Mouse (Mus musculus): ENCODE results near the gene Vmn1r227. TPM values are rescaled to one million over a fixed set of nuclear protein-coding genes. Genes with fewer than 3 reads are reported as not detected.

Gene Vmn1r227
- polyA plus RNA-seq (2015; fragmentation: Nextera tagmentation; extraction: Ambion mirVana): not detected in 2 replicates

DNA sequence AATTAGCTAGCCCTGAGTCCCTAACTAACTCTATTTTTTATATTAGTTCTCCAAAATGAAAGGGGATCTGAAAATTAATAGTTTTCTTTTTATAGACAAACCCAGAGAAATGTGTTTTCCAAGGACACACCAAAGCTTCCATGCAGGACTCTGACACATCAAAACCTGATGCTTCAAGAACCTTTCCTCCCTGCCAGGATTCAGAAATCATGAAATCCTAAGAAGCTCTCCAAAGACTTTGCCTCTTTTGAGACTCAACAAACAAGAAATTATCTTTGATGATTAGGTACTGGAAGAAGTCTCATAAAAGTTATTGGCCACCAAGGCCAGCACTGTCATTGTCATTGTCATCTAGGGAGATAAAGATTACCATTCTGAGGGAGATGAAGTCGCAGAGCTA, at the start of gene Vmn1r227:
Gene Vmn1r227 (plus strand): TSS at position 301 of the 400 bp plus-strand sequence.
- ATAC-seq: no peak
- TF ChIP-seq CTCF (IDR thresholded peaks at IDR 0.05; ENCODE audit: low read depth): no peak
- H3K4me2 ChIP-seq (replicated peaks; ENCODE audit: low read depth): no peak within 1 kb of the TSS
- no peaks in the 10 kb centered on the region for H3K36me3 ChIP-seq (ENCODE audit: control insufficient read depth, insufficient read depth)
- H3K27me3 ChIP-seq (replicated peaks; ENCODE audit: control insufficient read depth, insufficient read depth, low read length): no peaks in the 10 kb centered on the region
- H3K4me1 ChIP-seq (replicated peaks; ENCODE audit: control insufficient read depth, insufficient read depth, low read length): no peaks in the 10 kb centered on the region
- H3K9me3 ChIP-seq (ENCODE audit: control insufficient read depth): 0 out of 2 replicates have a peak, but pooled peaks cover 2% of the 10 kb centered on the region
- no peak within 1 kb of the TSS for H3K4me3 ChIP-seq (ENCODE audit: low read depth, low read length)
- no peak within 1 kb of the TSS for H3K27ac ChIP-seq (ENCODE audit: low read depth, low read length)
- WGBS: 29% methylated on average over 1 of the region's 1 CpGs
- H3K9ac ChIP-seq (ENCODE audit: low read depth, low read length): no peak within 1 kb of the TSS

DNA sequence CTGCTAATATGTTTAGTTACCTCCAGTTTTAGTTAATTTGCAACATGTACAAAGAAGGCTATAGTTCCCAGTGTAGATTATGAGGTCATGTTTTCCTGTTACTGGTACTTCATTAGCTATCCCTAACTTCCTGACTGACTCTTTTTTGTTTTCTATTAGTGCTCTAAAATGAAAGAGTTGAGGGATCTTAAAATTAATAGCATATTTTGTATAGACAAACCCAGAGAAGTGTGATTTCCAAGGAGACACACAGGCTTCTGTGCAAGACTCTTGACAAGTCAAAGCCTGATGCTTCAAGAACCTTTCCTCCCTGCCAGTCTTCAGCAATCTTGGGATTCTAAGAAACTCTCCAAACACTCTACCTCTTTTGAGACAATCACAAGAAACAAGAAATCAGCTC, 47.1 kb upstream of the Vmn1r227 start, which contains the start of gene Vmn1r226:
Gene Vmn1r226 (plus strand): TSS at position 301 of the 400 bp plus-strand sequence.
- ATAC-seq: no peak
- TF ChIP-seq CTCF (IDR thresholded peaks at IDR 0.05; ENCODE audit: low read depth): no peak

DNA sequence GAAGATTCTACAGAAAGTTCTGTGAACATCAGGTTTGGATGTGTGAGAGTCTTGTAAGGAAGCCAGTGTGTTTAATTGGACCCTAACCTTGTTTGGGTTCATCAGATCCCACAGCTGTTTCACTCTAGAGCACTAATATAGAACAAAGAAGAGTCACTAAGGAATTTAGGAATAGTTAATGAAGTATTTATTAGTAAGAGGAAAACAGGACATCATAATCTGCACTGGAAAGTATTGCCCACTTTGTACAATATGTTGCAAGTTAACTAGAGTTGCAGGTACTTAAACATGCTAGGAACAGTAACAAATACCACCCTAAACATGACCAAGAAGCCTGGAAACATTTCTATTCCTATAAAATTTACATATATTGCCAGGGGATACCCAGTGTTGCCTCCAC, 56.4 kb downstream of the Vmn1r227 start, which contains the start of gene Vmn1r228:
Gene Vmn1r228 (minus strand): TSS at position 101 of the 400 bp plus-strand sequence.
- Histone ChIP-seq H3K36me3 (ENCODE audit: control insufficient read depth, insufficient read depth) (no peaks in the 10 kb centered on the region), H3K9ac (ENCODE audit: low read depth, low read length) (no peak within 1 kb of the TSS), H3K4me2 (replicated peaks; ENCODE audit: low read depth) (no peak within 1 kb of the TSS), H3K27me3 (replicated peaks; ENCODE audit: control insufficient read depth, insufficient read depth, low read length) (no peaks in the 10 kb centered on the region), H3K9me3 (ENCODE audit: control insufficient read depth) (no peaks in the 10 kb centered on the region), H3K4me1 (replicated peaks; ENCODE audit: control insufficient read depth, insufficient read depth, low read length) (no peaks in the 10 kb centered on the region), H3K27ac (ENCODE audit: low read depth, low read length) (no peak within 1 kb of the TSS), H3K4me3 (ENCODE audit: low read depth, low read length) (no peak within 1 kb of the TSS)
- no peak for TF ChIP-seq CTCF (IDR thresholded peaks at IDR 0.05; ENCODE audit: low read depth)
- ATAC-seq: no peak

More for the DNA sequence above, 47.1 kb upstream of the Vmn1r227 start, which contains the start of gene Vmn1r226:
- Histone ChIP-seq H3K36me3 (ENCODE audit: control insufficient read depth, insufficient read depth) (no peaks in the 10 kb centered on the region), H3K4me2 (replicated peaks; ENCODE audit: low read depth) (no peak within 1 kb of the TSS), H3K9ac (ENCODE audit: low read depth, low read length) (no peak within 1 kb of the TSS), H3K4me3 (ENCODE audit: low read depth, low read length) (no peak within 1 kb of the TSS), H3K4me1 (replicated peaks; ENCODE audit: control insufficient read depth, insufficient read depth, low read length) (no peaks in the 10 kb centered on the region), H3K27me3 (replicated peaks; ENCODE audit: control insufficient read depth, insufficient read depth, low read length) (no peaks in the 10 kb centered on the region), H3K27ac (ENCODE audit: low read depth, low read length) (no peak within 1 kb of the TSS), H3K9me3 (ENCODE audit: control insufficient read depth) (no peaks in the 10 kb centered on the region)

Other genes starting within 250 kb of the Vmn1r227 start
- not detected in 2 replicates for gene Vmn2r108, start 248.5 kb upstream of the Vmn1r227 start, polyA plus RNA-seq (2015; fragmentation: Nextera tagmentation; extraction: Ambion mirVana)
- gene Vmn1r225, start 231.7 kb upstream of the Vmn1r227 start, polyA plus RNA-seq (2015; fragmentation: Nextera tagmentation; extraction: Ambion mirVana): not detected in 2 replicates
- not detected in 2 replicates for gene Vmn2r109, start 165.1 kb upstream of the Vmn1r227 start, polyA plus RNA-seq (2015; fragmentation: Nextera tagmentation; extraction: Ambion mirVana)
- not detected in 2 replicates for gene Vmn2r110, start 133.4 kb upstream of the Vmn1r227 start, polyA plus RNA-seq (2015; fragmentation: Nextera tagmentation; extraction: Ambion mirVana)
- not detected in 2 replicates for gene Fpr-rs3, start 105.0 kb upstream of the Vmn1r227 start, polyA plus RNA-seq (2015; fragmentation: Nextera tagmentation; extraction: Ambion mirVana)
- gene Vmn1r226, start 47.0 kb upstream of the Vmn1r227 start, polyA plus RNA-seq (2015; fragmentation: Nextera tagmentation; extraction: Ambion mirVana): not detected in 2 replicates
- gene Vmn1r228, start 56.3 kb downstream of the Vmn1r227 start, polyA plus RNA-seq (2015; fragmentation: Nextera tagmentation; extraction: Ambion mirVana): not detected in 2 replicates
- gene Vmn1r229, start 81.7 kb downstream of the Vmn1r227 start, polyA plus RNA-seq (2015; fragmentation: Nextera tagmentation; extraction: Ambion mirVana): not detected in 2 replicates
- not detected in 2 replicates for gene Vmn1r230, start 110.6 kb downstream of the Vmn1r227 start, polyA plus RNA-seq (2015; fragmentation: Nextera tagmentation; extraction: Ambion mirVana)
- gene Vmn1r231, start 175.2 kb downstream of the Vmn1r227 start, polyA plus RNA-seq (2015; fragmentation: Nextera tagmentation; extraction: Ambion mirVana): not detected in 2 replicates
- not detected in 2 replicates for gene Vmn1r232, start 189.9 kb downstream of the Vmn1r227 start, polyA plus RNA-seq (2015; fragmentation: Nextera tagmentation; extraction: Ambion mirVana)
- gene Ppp2r1a, start 215.5 kb downstream of the Vmn1r227 start, polyA plus RNA-seq (2015; fragmentation: Nextera tagmentation; extraction: Ambion mirVana): 172 and 178 TPM in 2 replicates

Measured in intestine, postnatal 0 days (tissue).